Mouse (Mus musculus): ENCODE results near the gene Snx30.

DNA sequence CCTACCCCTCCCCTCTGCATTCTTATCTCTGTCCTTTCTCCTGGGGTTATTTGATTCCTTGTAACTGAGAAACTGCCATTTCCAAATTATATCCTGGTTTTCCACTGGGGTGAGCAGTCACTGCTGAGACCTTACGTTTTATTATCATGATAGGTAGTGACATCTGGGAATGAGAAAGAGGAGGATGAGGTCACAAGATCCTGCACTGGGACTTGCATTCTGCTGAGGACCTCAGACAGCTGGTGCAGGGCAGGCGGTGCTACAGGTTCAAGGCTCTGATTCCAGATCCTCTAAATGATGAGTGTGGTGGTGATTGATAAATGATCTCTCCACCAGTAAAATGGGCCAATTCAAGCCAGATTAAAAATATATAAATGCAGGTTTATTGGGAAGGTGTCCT, 54.8 kb downstream of the Snx30 start:
- TF ChIP-seq CTCF (IDR thresholded peaks at IDR 0.05; ENCODE audit: low read depth) (no peak), EP300 (optimal IDR thresholded peaks at IDR 0.05) (no peak)
